Mouse (Mus musculus) liver, adult 2 months (tissue): Measurements from ENCODE around the gene Tmem52. TPM values are rescaled to one million over a fixed set of nuclear protein-coding genes. Genes with fewer than 3 reads are reported as not detected.

ENCODE experiments used
- DNase-seq: peaks from one replicate; pipeline ENCODE4 v3.0.0-alpha.2; 2011; ENCODE audit warnings: low read depth, low spot score; ENCODE audit errors: extremely low read depth
- H3K27ac ChIP-seq: fragments of 200-500 bp; replicated peaks from 2 replicates; pipeline ENCODE4 v1.5.1; 2012; ENCODE audit warnings: low read depth, mild to moderate bottlenecking, control low read depth, inconsistent platforms, low read length; ENCODE audit not compliant: insufficient read depth
- H3K27me3 ChIP-seq: fragments of 200-500 bp; 2 replicates; pipeline ENCODE4 v1.6.1; 2012; ENCODE audit warnings: mild to moderate bottlenecking, moderate library complexity, low read length, inconsistent platforms; ENCODE audit not compliant: control insufficient read depth, insufficient read depth
- H3K36me3 ChIP-seq: fragments of 200-500 bp; 2 replicates; pipeline ENCODE4 v1.6.1; 2012; ENCODE audit warnings: low read length, inconsistent platforms; ENCODE audit not compliant: control insufficient read depth, insufficient read depth
- H3K4me1 ChIP-seq: fragments of 200-500 bp; 2 replicates; pipeline ENCODE4 v1.6.1; 2011; ENCODE audit warnings: low read length; ENCODE audit not compliant: control insufficient read depth, insufficient read depth
- H3K4me3 ChIP-seq: fragments of 200-500 bp; 2 replicates; pipeline ENCODE4 v1.5.1; 2011; ENCODE audit warnings: low read depth, mild to moderate bottlenecking, control low read depth, low read length, moderate library complexity; ENCODE audit not compliant: insufficient read depth
- H3K79me2 ChIP-seq: fragments of 200-500 bp; 2 replicates; pipeline ENCODE4 v1.6.1; 2012; ENCODE audit warnings: inconsistent platforms, mild to moderate bottlenecking, low read length, moderate library complexity; ENCODE audit not compliant: control insufficient read depth, insufficient read depth
- H3K9ac ChIP-seq: fragments of 200-500 bp; 2 replicates; pipeline ENCODE4 v1.6.1; 2012; ENCODE audit warnings: low read depth, mild to moderate bottlenecking, control low read depth, inconsistent platforms, low read length
- CTCF ChIP-seq: fragments of 200-500 bp; IDR thresholded peaks from 2 replicates; pipeline ENCODE4 v1.5.1; 2011; ENCODE audit warnings: low read depth, low read length, control low read depth
- POLR2A ChIP-seq: fragments of 200-500 bp; IDR thresholded peaks from 2 replicates; pipeline ENCODE4 v1.6.1; 2011; ENCODE audit warnings: low read length, control low read depth; ENCODE audit not compliant: insufficient read depth; ENCODE audit errors: extremely low read depth
- WGBS: fragments of 180-500 bp; shearing (Covaris S2); methylation state at CpG from one replicate; pipeline ENCODE4 v1.1.7; 2018; 5-methylcytosine and 5-hydroxymethylcytosine counted together
- polyA plus RNA-seq: library from polyadenylated mRNA; depleted of rRNA; stranded (reverse); fragments of >200 nt; gene quantifications from 2 replicates; pipeline ENCODE4 v1.2.3, GENCODE M21; 2012
- total RNA-seq: library from RNA; depleted of rRNA; stranded (reverse); fragments of >200 nt; gene quantifications from 2 replicates; pipeline ENCODE4 v1.2.3, GENCODE M21; 2014

Tmem52 gene
- total and polyA plus RNA-seq, 2 experiments = not detected

DNA sequence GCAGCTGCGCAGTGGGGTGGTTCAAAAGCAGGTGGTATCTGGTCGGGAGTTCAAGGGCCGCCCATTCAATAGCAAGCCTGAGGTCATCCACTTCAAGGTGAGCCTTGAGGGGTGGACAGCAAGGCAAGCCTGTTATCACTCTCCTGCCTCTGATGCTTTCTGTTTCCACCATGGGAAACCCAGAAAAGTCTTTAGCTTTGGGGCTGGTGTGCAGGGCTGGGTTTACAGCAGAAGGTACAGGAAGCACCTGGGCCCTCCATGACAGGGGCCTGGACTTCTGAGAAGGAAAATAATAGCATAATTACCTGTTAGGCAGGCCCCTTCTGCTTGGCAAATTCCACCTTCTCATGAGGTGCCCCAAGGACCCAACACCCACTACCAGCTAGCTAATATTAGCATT is 39.7 kb upstream of the Tmem52 start:
- no peaks in the 10 kb centered on the region for H3K36me3 ChIP-seq
- TF ChIP-seq POLR2A = no peak
- TF ChIP-seq CTCF = no peak
- DNase-seq = no peak
- no peaks in the 10 kb centered on the region for H3K27me3 ChIP-seq
- no peak overlapping the region for H3K27ac ChIP-seq
- no peaks in the 10 kb centered on the region for H3K79me2 ChIP-seq
- H3K4me1 ChIP-seq = no peaks in the 10 kb centered on the region
- 90% methylated on average over 3 of the region's 3 CpGs for WGBS
- H3K4me3 ChIP-seq = no peak overlapping the region
- H3K9ac ChIP-seq = no peak overlapping the region

GRCm38 (mm10) chr4:155432358-155432757 is 36.6 kb upstream of the Tmem52 start:
- 79% methylated on average over 6 of the region's 6 CpGs for WGBS
- TF ChIP-seq CTCF (no peak), POLR2A (no peak)
- H3K4me3 ChIP-seq = no peak overlapping the region
- H3K4me1 ChIP-seq = no peaks in the 10 kb centered on the region
- H3K36me3 ChIP-seq = no peaks in the 10 kb centered on the region
- no peaks in the 10 kb centered on the region for H3K27me3 ChIP-seq
- no peak overlapping the region for H3K27ac ChIP-seq
- no peaks in the 10 kb centered on the region for H3K79me2 ChIP-seq
- DNase-seq = no peak
- no peak overlapping the region for H3K9ac ChIP-seq

GRCm38 (mm10) chr4:155433993-155434392 is 34.9 kb upstream of the Tmem52 start:
- DNase-seq = no peak
- H3K9ac ChIP-seq = no peak overlapping the region
- H3K4me1 ChIP-seq = no peaks in the 10 kb centered on the region
- TF ChIP-seq CTCF (no peak), POLR2A (no peak)
- no peak overlapping the region for H3K27ac ChIP-seq
- no peak overlapping the region for H3K4me3 ChIP-seq
- H3K79me2 ChIP-seq = no peaks in the 10 kb centered on the region
- 64% methylated on average over 5 of the region's 5 CpGs for whole genome bisulfite sequencing
- H3K27me3 ChIP-seq = no peaks in the 10 kb centered on the region
- no peaks in the 10 kb centered on the region for H3K36me3 ChIP-seq

DNA sequence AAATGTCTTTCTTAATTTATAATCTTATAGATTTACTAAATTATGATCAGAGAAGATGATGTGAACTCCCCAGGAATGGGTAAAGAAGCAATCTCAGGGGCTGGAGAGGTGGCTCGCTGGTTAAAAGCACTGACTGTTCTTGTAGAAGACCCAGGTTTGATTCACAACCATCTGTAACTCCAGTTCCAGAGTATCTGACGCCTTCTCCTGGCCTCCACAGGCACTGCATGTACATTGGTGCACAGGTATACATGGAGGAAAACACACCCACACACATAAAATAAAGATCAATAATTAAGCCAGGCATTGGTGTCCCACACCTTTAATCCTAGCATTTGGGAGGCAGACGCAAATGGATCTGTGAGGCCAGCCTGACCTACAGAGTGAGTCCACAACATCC is 26.1 kb upstream of the Tmem52 start:
- Histone ChIP-seq H3K36me3 (no peaks in the 10 kb centered on the region), H3K27ac (no peak overlapping the region), H3K27me3 (no peaks in the 10 kb centered on the region), H3K79me2 (no peaks in the 10 kb centered on the region), H3K4me1 (no peaks in the 10 kb centered on the region), H3K9ac (no peak overlapping the region), H3K4me3 (no peak overlapping the region)
- TF ChIP-seq CTCF = no peak
- no peak for TF ChIP-seq POLR2A
- DNase-seq = no peak
- 68% methylated on average over 3 of the region's 3 CpGs for WGBS

DNA sequence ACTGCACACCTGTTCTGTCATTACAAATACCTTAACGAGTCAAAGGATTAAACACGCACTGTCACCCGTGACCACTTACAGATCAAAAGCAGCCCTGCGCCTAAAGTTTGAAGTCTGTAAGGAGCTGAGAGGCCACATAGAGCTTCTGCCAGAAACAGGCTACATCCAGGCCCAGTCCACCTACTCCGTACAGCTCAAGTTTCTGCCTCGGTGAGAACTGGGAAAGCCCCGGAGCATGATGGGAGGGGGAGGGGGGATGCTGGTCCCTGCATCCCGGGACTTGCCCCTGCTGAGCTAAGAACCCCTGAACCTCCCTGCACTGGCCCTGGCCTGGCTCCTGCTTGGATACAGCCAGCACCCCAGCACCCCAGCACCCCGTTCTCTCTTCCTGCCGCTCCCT is 17.3 kb upstream of the Tmem52 start:
- Histone ChIP-seq H3K4me1 (no peaks in the 10 kb centered on the region), H3K27ac (no peak overlapping the region), H3K9ac (no peak overlapping the region), H3K79me2 (no peaks in the 10 kb centered on the region), H3K27me3 (no peaks in the 10 kb centered on the region), H3K4me3 (no peak overlapping the region), H3K36me3 (no peaks in the 10 kb centered on the region)
- TF ChIP-seq POLR2A = no peak
- TF ChIP-seq CTCF = no peak
- 62% methylated on average over 10 of the region's 10 CpGs for WGBS
- DNase-seq = no peak

DNA sequence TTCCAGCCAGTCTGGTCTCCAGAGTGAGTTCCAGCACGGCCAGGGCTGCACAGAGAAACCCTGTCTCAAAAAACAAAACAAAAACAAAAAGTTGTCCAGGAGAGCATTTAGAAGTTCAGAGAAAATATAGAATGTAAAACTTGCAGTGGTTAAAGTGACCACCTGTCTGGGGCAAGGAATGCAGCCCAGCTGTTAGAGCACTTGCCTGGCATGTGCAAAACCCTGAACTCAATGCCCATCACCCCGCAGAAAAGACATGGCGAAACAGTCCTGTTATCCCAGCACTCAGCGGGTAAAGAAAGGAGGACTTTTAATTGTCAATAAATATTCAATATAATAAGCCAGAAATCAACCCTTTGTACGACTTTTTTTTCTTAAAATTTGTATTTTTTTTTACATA is 10.3 kb upstream of the Tmem52 start:
- 80% methylated on average over 5 of the region's 5 CpGs for WGBS
- no peaks in the 10 kb centered on the region for H3K27me3 ChIP-seq

More for the DNA sequence above, 10.3 kb upstream of the Tmem52 start:
- Histone ChIP-seq H3K36me3 (no peaks in the 10 kb centered on the region), H3K27ac (no peak overlapping the region), H3K4me1 (no peaks in the 10 kb centered on the region), H3K9ac (no peak overlapping the region), H3K79me2 (no peaks in the 10 kb centered on the region), H3K4me3 (no peak overlapping the region)
- no peak for DNase-seq
- TF ChIP-seq POLR2A = no peak
- TF ChIP-seq CTCF = no peak
